Mouse (Mus musculus) ES-Bruce4 (cell line): ENCODE measurements around the gene Parva. TPM values are rescaled to one million over a fixed set of nuclear protein-coding genes. Genes with fewer than 3 reads are reported as not detected.

Source experiments
- H3K27ac ChIP-seq: 2 replicates; pipeline ENCODE4 v1.5.1; 2012; ENCODE audit warnings: low read length, inconsistent platforms; ENCODE audit not compliant: insufficient read depth
- H3K27me3 ChIP-seq: 2 replicates; pipeline ENCODE4 v1.6.1; 2012; ENCODE audit warnings: mild to moderate bottlenecking, low read length, inconsistent platforms; ENCODE audit not compliant: control insufficient read depth, poor library complexity, insufficient read depth, severe bottlenecking
- H3K36me3 ChIP-seq: 2 replicates; pipeline ENCODE4 v1.6.1; 2012; ENCODE audit warnings: inconsistent platforms, mild to moderate bottlenecking, low read length, moderate library complexity; ENCODE audit not compliant: control insufficient read depth, poor library complexity, insufficient read depth, severe bottlenecking
- H3K4me1 ChIP-seq: one replicate; pipeline ENCODE4 v1.8.1; 2011; ENCODE audit warnings: low read length; ENCODE audit not compliant: control insufficient read depth, insufficient read depth
- H3K4me3 ChIP-seq: 2 replicates; pipeline ENCODE4 v1.5.1; 2011; ENCODE audit warnings: low read depth, mild to moderate bottlenecking, low read length
- H3K9ac ChIP-seq: 2 replicates; pipeline ENCODE4 v1.6.1; 2012; ENCODE audit warnings: low read depth, mild to moderate bottlenecking, inconsistent platforms; ENCODE audit not compliant: poor library complexity, severe bottlenecking
- H3K9me3 ChIP-seq: replicated peaks from 2 replicates; pipeline ENCODE4 v1.6.1; 2012; ENCODE audit warnings: mild to moderate bottlenecking, low read length, inconsistent platforms; ENCODE audit not compliant: control insufficient read depth, poor library complexity, insufficient read depth, severe bottlenecking
- CTCF ChIP-seq: IDR thresholded peaks from one replicate; pipeline ENCODE4 v1.8.1; 2011; ENCODE audit warnings: low read depth, low read length
- EP300 ChIP-seq: IDR thresholded peaks from 2 replicates; pipeline ENCODE4 v1.6.1; 2011; ENCODE audit warnings: low read depth, low read length; ENCODE audit not compliant: insufficient read depth
- POLR2A ChIP-seq: IDR thresholded peaks from one replicate; pipeline ENCODE4 v1.8.1; 2011; ENCODE audit warnings: low read length; ENCODE audit not compliant: insufficient read depth
- polyA plus RNA-seq: library from polyadenylated mRNA; stranded (reverse); fragments of >200 nt; gene quantifications from 2 replicates; pipeline ENCODE4 v1.2.4, GENCODE M21; 2011; ENCODE audit warnings: low read depth; ENCODE audit not compliant: missing spikeins, insufficient read depth, insufficient read length

Gene Parva
- polyA plus RNA-seq, 1 experiment: 43.2 TPM

- H3K4me1 ChIP-seq: peaks cover 9% of the 10 kb centered on the region
- no peak for TF ChIP-seq CTCF
- peak; percentile 75; the same call in 1 of the 2 replicates for TF ChIP-seq EP300
- no peaks in the 10 kb centered on the region for H3K9me3 ChIP-seq
- H3K4me3 ChIP-seq: no peak overlapping the region
- H3K9ac ChIP-seq: no peak overlapping the region
- no peaks in the 10 kb centered on the region for H3K36me3 ChIP-seq
- H3K27ac ChIP-seq: no peak overlapping the region
- H3K27me3 ChIP-seq: no peaks in the 10 kb centered on the region
These were observed 26.5 kb downstream of the Parva start for GRCm38 (mm10) chr7:112453805-112454214.

GRCm38 (mm10) chr7:112454380-112454779, 27.1 kb downstream of the Parva start:
- no peak for TF ChIP-seq POLR2A
- TF ChIP-seq CTCF: no peak
- no peak for TF ChIP-seq EP300
- Histone ChIP-seq H3K36me3 (no peaks in the 10 kb centered on the region), H3K27me3 (no peaks in the 10 kb centered on the region), H3K4me1 (peaks cover 9% of the 10 kb centered on the region), H3K9me3 (no peaks in the 10 kb centered on the region), H3K4me3 (no peak overlapping the region), H3K9ac (no peak overlapping the region), H3K27ac (no peak overlapping the region)

GRCm38 (mm10) chr7:112454951-112455350, 27.6 kb downstream of the Parva start:
- no peak for TF ChIP-seq CTCF
- TF ChIP-seq POLR2A: no peak
- no peak for TF ChIP-seq EP300
- no peaks in the 10 kb centered on the region for H3K9me3 ChIP-seq
- H3K36me3 ChIP-seq: no peaks in the 10 kb centered on the region
- no peak overlapping the region for H3K27ac ChIP-seq
- H3K27me3 ChIP-seq: no peaks in the 10 kb centered on the region
- H3K4me1 ChIP-seq: peaks cover 9% of the 10 kb centered on the region
- H3K4me3 ChIP-seq: no peak overlapping the region
- H3K9ac ChIP-seq: no peak overlapping the region

DNA sequence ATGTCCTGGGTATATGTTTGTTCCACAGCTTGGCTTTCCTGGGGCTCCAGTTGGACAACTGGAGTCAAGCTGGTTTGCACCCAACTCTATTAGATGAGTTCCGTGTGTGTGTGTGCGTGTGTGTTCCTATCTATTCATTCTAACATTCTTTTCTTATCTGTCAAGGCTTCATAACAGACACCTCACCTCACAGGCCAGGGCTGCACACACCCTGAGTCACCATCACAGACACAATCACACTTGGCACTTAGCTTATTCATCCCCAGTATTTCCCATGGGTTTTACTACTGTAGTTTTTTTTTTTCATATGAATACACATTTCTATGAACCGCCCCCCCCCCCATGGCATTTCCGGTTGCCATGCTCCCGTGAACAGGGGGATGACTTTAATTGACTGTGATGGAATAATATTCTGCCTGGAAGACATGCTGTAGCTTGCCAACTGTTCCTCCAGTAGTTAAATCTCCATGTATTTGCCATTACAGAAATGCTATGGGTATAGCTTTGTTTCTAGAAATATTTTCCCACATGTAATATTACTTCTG, 28.3 kb downstream of the Parva start:
- Histone ChIP-seq H3K27ac (no peak overlapping the region), H3K4me3 (no peak overlapping the region), H3K36me3 (no peaks in the 10 kb centered on the region), H3K9me3 (no peaks in the 10 kb centered on the region), H3K9ac (no peak overlapping the region), H3K27me3 (no peaks in the 10 kb centered on the region), H3K4me1 (peaks cover 9% of the 10 kb centered on the region)
- TF ChIP-seq CTCF (no peak), EP300 (no peak), POLR2A (no peak)

- H3K27me3 ChIP-seq: no peaks in the 10 kb centered on the region
- H3K9ac ChIP-seq: no peak overlapping the region
- no peaks in the 10 kb centered on the region for H3K36me3 ChIP-seq
- H3K9me3 ChIP-seq: no peaks in the 10 kb centered on the region
- H3K4me3 ChIP-seq: no peak overlapping the region
- H3K27ac ChIP-seq: no peak overlapping the region
- H3K4me1 ChIP-seq: peaks cover 6% of the 10 kb centered on the region
- TF ChIP-seq POLR2A (no peak), EP300 (no peak), CTCF (no peak)
These were observed 30.1 kb downstream of the Parva start for GRCm38 (mm10) chr7:112457373-112457772.

GRCm38 (mm10) chr7:112457920-112458319, 30.6 kb downstream of the Parva start:
- Histone ChIP-seq H3K4me1 (peaks cover 11% of the 10 kb centered on the region), H3K27ac (no peak overlapping the region), H3K9me3 (no peaks in the 10 kb centered on the region), H3K4me3 (no peak overlapping the region), H3K36me3 (no peaks in the 10 kb centered on the region), H3K9ac (no peak overlapping the region), H3K27me3 (no peaks in the 10 kb centered on the region)
- TF ChIP-seq POLR2A (no peak), EP300 (no peak), CTCF (no peak)
